ENCODE assay signal across 1 mouse cellular context in the genomic region with DNA sequence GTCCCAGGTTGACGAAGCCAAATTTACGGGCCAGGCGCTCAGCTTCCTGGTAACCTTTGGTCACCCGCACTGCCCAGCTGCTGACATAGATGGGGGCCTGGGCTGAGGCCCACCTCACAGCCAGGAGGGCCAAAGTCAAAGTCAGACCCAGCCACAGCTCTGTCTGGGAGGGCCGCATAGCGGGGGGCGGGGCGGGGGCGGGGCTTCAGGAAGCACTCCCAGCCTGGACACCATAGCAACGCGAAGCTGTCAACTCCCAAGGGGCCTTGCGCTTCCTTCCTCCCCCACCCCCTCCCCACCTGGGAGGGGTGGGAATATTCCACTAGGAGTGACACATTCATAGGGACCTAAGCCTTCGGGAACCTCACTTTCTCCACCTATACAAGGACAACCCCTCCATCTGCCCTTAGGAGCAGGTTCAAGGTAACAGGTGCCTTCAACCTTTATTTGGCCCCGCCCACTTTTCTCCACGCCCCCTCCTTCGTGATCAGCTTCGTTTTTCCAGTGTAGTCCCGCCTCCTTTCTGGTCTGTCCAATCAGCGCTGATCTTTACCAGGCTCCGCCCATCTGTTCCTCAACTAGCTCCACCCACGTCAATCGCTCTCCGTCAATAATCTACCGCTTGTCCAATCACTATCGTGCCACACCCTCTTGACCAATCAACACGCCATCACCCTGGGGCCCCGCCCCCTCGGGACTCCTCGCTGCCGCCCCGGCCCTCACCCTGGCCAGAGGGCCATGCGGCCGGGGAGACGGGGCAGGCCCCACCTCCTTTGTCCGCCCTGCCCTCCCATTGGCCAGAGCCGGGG.
TF ChIP-seq lines count a peak whose summit lies in the region.

Gene Pcsk4, minus strand, starts transcription at position 226 of the 809 bp plus-strand sequence.
Gene Reep6, plus strand, starts transcription at position 681 of the 809 bp plus-strand sequence.

TF ChIP-seq in MEL, 35 proteins besides CTCF, POLR2A, EP300 and RAD21 (continued from another document):
- TF ChIP-seq ELF1 (IDR thresholded peaks at IDR 0.05; ENCODE audit: low read depth, low read length) (peak; percentile 37), TBP (IDR thresholded peaks at IDR 0.05; ENCODE audit: low read depth, low read length) (no peak), SIN3A (IDR thresholded peaks at IDR 0.05; ENCODE audit: low read length) (peak; percentile 87), SMC3 (IDR thresholded peaks at IDR 0.05; ENCODE audit: low read depth, low read length) (no peak), BHLHE40 (IDR thresholded peaks at IDR 0.05; ENCODE audit: borderline replicate concordance, low read depth, low read length) (no peak), MYB (IDR thresholded peaks at IDR 0.05; ENCODE audit: low read depth, low read length) (no peak), MAFK (IDR thresholded peaks at IDR 0.05; ENCODE audit: borderline replicate concordance, low read depth, low read length) (no peak), TCF12 (IDR thresholded peaks at IDR 0.05; ENCODE audit: low read depth, low read length) (no peak), USF1 (IDR thresholded peaks at IDR 0.05; ENCODE audit: low read depth, low read length) (no peak), NRF1 (IDR thresholded peaks at IDR 0.05; ENCODE audit: insufficient read depth, low read depth, low read length, poor library complexity, severe bottlenecking) (no peak), MYC (IDR thresholded peaks at IDR 0.05; ENCODE audit: low read depth, low read length) (0 out of 2 replicates have a peak, but pooled peaks have one; percentile 50), E2F4 (IDR thresholded peaks at IDR 0.05; ENCODE audit: borderline replicate concordance, low read depth, low read length) (no peak), GABPA (IDR thresholded peaks at IDR 0.05; ENCODE audit: low read depth, low read length) (no peak), HCFC1 (IDR thresholded peaks at IDR 0.05; ENCODE audit: low read depth, low read length) (peak; percentile 42), POLR2AphosphoS2 (IDR thresholded peaks at IDR 0.05; ENCODE audit: low read length) (no peak), CHD2 (IDR thresholded peaks at IDR 0.05; ENCODE audit: low read length) (no peak), CHD1 (IDR thresholded peaks at IDR 0.05; ENCODE audit: low read depth, low read length) (no peak), JUND (IDR thresholded peaks at IDR 0.05; ENCODE audit: low read depth, low read length) (no peak)
